Mouse (Mus musculus): ENCODE measurements around the gene Orc2.

DNA sequence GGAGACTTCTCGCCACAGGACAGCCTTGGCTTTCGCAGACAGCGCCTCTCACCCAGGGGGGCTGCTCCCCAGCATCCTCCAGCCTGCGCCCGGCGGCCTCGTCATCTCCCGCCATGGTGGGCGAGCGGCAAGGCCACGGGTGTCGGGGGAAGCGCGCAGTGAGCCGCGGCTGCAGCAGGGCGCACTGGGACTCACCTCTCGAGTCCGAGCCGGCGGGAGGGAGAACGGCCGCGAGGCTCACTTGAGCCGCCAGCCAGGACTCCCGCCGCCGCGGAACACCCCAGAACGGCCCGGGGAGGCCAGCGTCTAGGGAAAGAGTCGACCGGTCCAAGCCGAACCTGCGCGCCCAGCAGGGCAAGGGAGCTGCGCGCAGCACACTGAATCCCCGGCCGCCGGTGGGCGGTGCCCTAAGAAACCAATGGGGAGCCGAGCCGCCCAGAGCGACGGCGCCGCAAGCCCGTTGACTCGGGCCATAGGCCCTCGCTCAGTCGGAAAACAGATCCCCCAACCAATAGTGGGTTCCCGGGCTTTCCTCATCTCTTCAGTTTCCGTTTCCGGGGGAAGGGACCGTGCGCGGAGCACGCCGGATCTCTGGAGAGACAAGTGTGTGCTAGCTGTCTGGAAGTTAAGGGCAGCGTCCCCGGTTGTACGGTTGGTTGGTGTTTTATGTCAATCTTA, at the start of gene Orc2:
- TF ChIP-seq CTCF (IDR thresholded peaks at IDR 0.05; ENCODE audit: low read depth, low read length), result no peak
- no peak for TF ChIP-seq POLR2AphosphoS5 (IDR thresholded peaks at IDR 0.05; ENCODE audit: insufficient replicate concordance, low read depth, low read length)
- no peak for TF ChIP-seq TAL1 (conservative IDR thresholded peaks at IDR 0.05; ENCODE audit: low read depth, low read length)
